8 mouse cellular contexts compared by ENCODE assay signal in genomic region chr10:80548428-80549006, GRCm38 (mm10). TPM values are rescaled to one million over a fixed set of nuclear protein-coding genes. Genes with fewer than 3 reads are reported as not detected.
DNase-seq lines count a peak whose midpoint lies in the region; ATAC-seq and TF ChIP-seq lines count a peak whose summit lies in the region.

No protein-coding gene starts in this region.

- no peaks in the 10 kb centered on the region for H3K27me3 ChIP-seq in cerebellum, adult 2 months (ENCODE audit: control insufficient read depth, insufficient read depth, low read length)
- no peaks in the 10 kb centered on the region for H3K27me3 ChIP-seq in forebrain, embryonic 16.5 days (replicated peaks; ENCODE audit: control insufficient read depth, insufficient read depth, low read length)
- no peaks in the 10 kb centered on the region for H3K27me3 ChIP-seq in hindbrain, postnatal 0 days (ENCODE audit: insufficient read depth, low read length)

- no peak for TF ChIP-seq POLR2A in cerebellum, adult 2 months (IDR thresholded peaks at IDR 0.05; ENCODE audit: borderline replicate concordance, insufficient read depth, low read length)
- TF ChIP-seq POLR2A in lung, adult 2 months (IDR thresholded peaks at IDR 0.05; ENCODE audit: borderline replicate concordance, extremely low read depth, low read depth, low read length) = no peak

- 70% methylated on average over 10 of the region's 10 CpGs for WGBS in cerebellum, adult 2 months
- 75% methylated on average over 10 of the region's 10 CpGs for WGBS in forebrain, embryonic 16.5 days
- 73% methylated on average over 10 of the region's 10 CpGs for WGBS in hindbrain, postnatal 0 days
- WGBS in lung, adult 2 months = 76% methylated on average over 10 of the region's 10 CpGs

- TF ChIP-seq CTCF in cerebellum, adult 2 months (IDR thresholded peaks at IDR 0.05; ENCODE audit: borderline replicate concordance, insufficient read depth, low read depth, low read length) = peak; percentile 80
- peak; percentile 95 for TF ChIP-seq CTCF in hindbrain, postnatal 0 days (IDR thresholded peaks at IDR 0.05; ENCODE audit: low read depth)
- TF ChIP-seq CTCF in lung, adult 2 months (IDR thresholded peaks at IDR 0.05; ENCODE audit: insufficient read depth, low read length) = peak; percentile 70

- no peak overlapping the region for H3K9ac ChIP-seq in forebrain, embryonic 16.5 days (replicated peaks; ENCODE audit: low read depth, low read length)
- H3K9ac ChIP-seq in hindbrain, postnatal 0 days (replicated peaks; ENCODE audit: low read length) = no peak overlapping the region

- H3K27ac ChIP-seq in cerebellum, adult 2 months (ENCODE audit: insufficient read depth, low read length) = no peak overlapping the region
- no peak overlapping the region for H3K27ac ChIP-seq in forebrain, embryonic 16.5 days (ENCODE audit: low read length)
- H3K27ac ChIP-seq in hindbrain, postnatal 0 days = no peak overlapping the region

- peak; percentile 39 for ATAC-seq in forebrain, embryonic 16.5 days
- ATAC-seq in hindbrain, postnatal 0 days = peak; percentile 74
- peak; percentile 31; the same call in 1 of the 2 replicates for ATAC-seq in neutrophil, adult 5-6 weeks (ENCODE audit: extremely low read depth, insufficient number of reproducible peaks, low FRiP score, poor library complexity, severe bottlenecking)
- no peak for ATAC-seq in activated CD4-positive, CD25-positive, alpha-beta regulatory T cell, adult 4 months

- H3K4me3 ChIP-seq in cerebellum, adult 2 months (replicated peaks; ENCODE audit: insufficient read depth, low read depth, low read length) = no peak overlapping the region
- H3K4me3 ChIP-seq in forebrain, embryonic 16.5 days (replicated peaks; ENCODE audit: low read length) = no peak overlapping the region
- H3K4me3 ChIP-seq in hindbrain, postnatal 0 days (ENCODE audit: low read length) = no peak overlapping the region
- no peak overlapping the region for H3K4me3 ChIP-seq in lung, adult 2 months (replicated peaks; ENCODE audit: extremely low read depth, low read depth, low read length)

- peaks cover 5% of the 10 kb centered on the region for H3K4me1 ChIP-seq in cerebellum, adult 2 months (ENCODE audit: control insufficient read depth, insufficient read depth, low read length)
- H3K4me1 ChIP-seq in forebrain, embryonic 16.5 days (replicated peaks; ENCODE audit: control insufficient read depth, insufficient read depth, low read length) = no peaks in the 10 kb centered on the region
- no peaks in the 10 kb centered on the region for H3K4me1 ChIP-seq in hindbrain, postnatal 0 days (ENCODE audit: insufficient read depth, low read length)
- no peaks in the 10 kb centered on the region for H3K4me1 ChIP-seq in lung, adult 2 months (ENCODE audit: control insufficient read depth, insufficient read depth, low read length)

- no peak overlapping the region for H3K4me2 ChIP-seq in forebrain, embryonic 16.5 days (ENCODE audit: low read length)
- H3K4me2 ChIP-seq in hindbrain, postnatal 0 days (ENCODE audit: low read depth, low read length) = no peak overlapping the region

- peak; percentile 37 to 46 for DNase-seq in thymus, postnatal 36 days
- DNase-seq in thymus, postnatal 14 days = no peak
- peak; percentile 63 to 70 for DNase-seq in cerebellum, adult 2 months
- DNase-seq in hindbrain, postnatal 0 days (ENCODE audit: low spot score) = peak; percentile 85
- DNase-seq in lung, adult 2 months = peak; percentile 58

- H3K36me3 ChIP-seq in forebrain, embryonic 16.5 days (ENCODE audit: control insufficient read depth, insufficient read depth) = peaks cover 11% of the 10 kb centered on the region
- H3K36me3 ChIP-seq in hindbrain, postnatal 0 days (ENCODE audit: insufficient read depth, low read length) = peaks cover 57% of the 10 kb centered on the region

- no peaks in the 10 kb centered on the region for H3K9me3 ChIP-seq in forebrain, embryonic 16.5 days (ENCODE audit: control insufficient read depth, low read length)
- H3K9me3 ChIP-seq in hindbrain, postnatal 0 days (ENCODE audit: low read length) = no peaks in the 10 kb centered on the region

RNA-seq across cellular contexts. Expression of gene Atp8b3, which starts 9.6 kb away (rescaled TPM):
- 0.30 and 0.52 TPM in 2 replicates for polyA plus RNA-seq in cerebellum, adult 2 months (2012; rRNA removed)
- polyA plus RNA-seq in forebrain, embryonic 16.5 days (2015; fragmentation: Nextera tagmentation; extraction: Ambion mirVana) = 0.16 and 0.23 TPM in 2 replicates
- 0.61 and 1.1 TPM in 2 replicates for total RNA-seq in hindbrain, postnatal 0 days (2014; rRNA removed)
- polyA plus RNA-seq in hindbrain, postnatal 0 days (2015; fragmentation: Nextera tagmentation; extraction: Ambion mirVana) = 0.96 and 1.2 TPM in 2 replicates
- polyA plus RNA-seq in lung, adult 2 months (2012; rRNA removed) = 0.08 and 0.11 TPM in 2 replicates
- 0.12 and 0.23 TPM in 2 replicates for total RNA-seq in neutrophil, adult 5-6 weeks (2017)
- polyA plus RNA-seq in activated CD4-positive, CD25-positive, alpha-beta regulatory T cell, adult 4 months (2017; shearing (Covaris generic)) = not detected

RNA-seq across cellular contexts. Expression of gene Rexo1, which starts 12.8 kb away (rescaled TPM):
- polyA plus RNA-seq in cerebellum, adult 2 months (2012; rRNA removed) = 44.4 and 47.5 TPM in 2 replicates
- 28.1 and 30.3 TPM in 2 replicates for polyA plus RNA-seq in forebrain, embryonic 16.5 days (2015; fragmentation: Nextera tagmentation; extraction: Ambion mirVana)
- total RNA-seq in hindbrain, postnatal 0 days (2014; rRNA removed) = 47.2 and 51.0 TPM in 2 replicates
- 25.1 and 27.6 TPM in 2 replicates for polyA plus RNA-seq in hindbrain, postnatal 0 days (2015; fragmentation: Nextera tagmentation; extraction: Ambion mirVana)
- polyA plus RNA-seq in lung, adult 2 months (2012; rRNA removed) = 61.8 and 62.7 TPM in 2 replicates
- 29.3 and 35.4 TPM in 2 replicates for total RNA-seq in neutrophil, adult 5-6 weeks (2017)
- 10 to 100 TPM; 13.0 to 13.4 TPM for polyA plus RNA-seq in activated CD4-positive, CD25-positive, alpha-beta regulatory T cell, adult 4 months (2017; shearing (Covaris generic))

RNA-seq across cellular contexts. Expression of gene Klf16, which starts 28.6 kb away (rescaled TPM):
- polyA plus RNA-seq in cerebellum, adult 2 months (2012; rRNA removed) = 9.5 and 10.6 TPM in 2 replicates
- polyA plus RNA-seq in forebrain, embryonic 16.5 days (2015; fragmentation: Nextera tagmentation; extraction: Ambion mirVana) = 9.2 and 10.1 TPM in 2 replicates
- 16.6 and 17.0 TPM in 2 replicates for total RNA-seq in hindbrain, postnatal 0 days (2014; rRNA removed)
- 8.2 and 8.6 TPM in 2 replicates for polyA plus RNA-seq in hindbrain, postnatal 0 days (2015; fragmentation: Nextera tagmentation; extraction: Ambion mirVana)
- polyA plus RNA-seq in lung, adult 2 months (2012; rRNA removed) = 24.8 and 31.5 TPM in 2 replicates
- 6.5 and 8.0 TPM in 2 replicates for total RNA-seq in neutrophil, adult 5-6 weeks (2017)
- 1 to 10 TPM; 5.2 to 8.1 TPM for polyA plus RNA-seq in activated CD4-positive, CD25-positive, alpha-beta regulatory T cell, adult 4 months (2017; shearing (Covaris generic))

RNA-seq across cellular contexts. Expression of gene Abhd17a, which starts 41.6 kb away (rescaled TPM):
- polyA plus RNA-seq in cerebellum, adult 2 months (2012; rRNA removed) = 230 and 232 TPM in 2 replicates
- polyA plus RNA-seq in forebrain, embryonic 16.5 days (2015; fragmentation: Nextera tagmentation; extraction: Ambion mirVana) = 92.2 and 93.1 TPM in 2 replicates
- total RNA-seq in hindbrain, postnatal 0 days (2014; rRNA removed) = 389 and 721 TPM in 2 replicates
- 159 and 171 TPM in 2 replicates for polyA plus RNA-seq in hindbrain, postnatal 0 days (2015; fragmentation: Nextera tagmentation; extraction: Ambion mirVana)
- polyA plus RNA-seq in lung, adult 2 months (2012; rRNA removed) = 191 and 262 TPM in 2 replicates
- total RNA-seq in neutrophil, adult 5-6 weeks (2017) = 26.4 and 33.0 TPM in 2 replicates
- 10 to 100 TPM in 1 of 2 experiments, 1 to 10 TPM in 1; 9.4 to 11.8 TPM for polyA plus RNA-seq in activated CD4-positive, CD25-positive, alpha-beta regulatory T cell, adult 4 months (2017; shearing (Covaris generic))

RNA-seq across cellular contexts. Expression of gene Onecut3, which starts 53.9 kb away (rescaled TPM):
- 0.36 and 0.46 TPM in 2 replicates for polyA plus RNA-seq in cerebellum, adult 2 months (2012; rRNA removed)
- polyA plus RNA-seq in forebrain, embryonic 16.5 days (2015; fragmentation: Nextera tagmentation; extraction: Ambion mirVana) = 0.07 and 0.46 TPM in 2 replicates
- total RNA-seq in hindbrain, postnatal 0 days (2014; rRNA removed) = 2.5 and 5.0 TPM in 2 replicates
- 0.57 and 0.74 TPM in 2 replicates for polyA plus RNA-seq in hindbrain, postnatal 0 days (2015; fragmentation: Nextera tagmentation; extraction: Ambion mirVana)
- polyA plus RNA-seq in lung, adult 2 months (2012; rRNA removed) = not detected in 2 replicates
- not detected in 2 replicates for total RNA-seq in neutrophil, adult 5-6 weeks (2017)
- polyA plus RNA-seq in activated CD4-positive, CD25-positive, alpha-beta regulatory T cell, adult 4 months (2017; shearing (Covaris generic)) = not detected
